Mouse (Mus musculus) ovary, adult 18-20 months (tissue): ENCODE measurements around the gene Tmem54.

Experiments
- DNase-seq: peaks from one replicate; pipeline ENCODE4 v3.0.0; 2022; ENCODE audit warnings: low spot score, mixed read lengths

Gene Tmem54

DNA sequence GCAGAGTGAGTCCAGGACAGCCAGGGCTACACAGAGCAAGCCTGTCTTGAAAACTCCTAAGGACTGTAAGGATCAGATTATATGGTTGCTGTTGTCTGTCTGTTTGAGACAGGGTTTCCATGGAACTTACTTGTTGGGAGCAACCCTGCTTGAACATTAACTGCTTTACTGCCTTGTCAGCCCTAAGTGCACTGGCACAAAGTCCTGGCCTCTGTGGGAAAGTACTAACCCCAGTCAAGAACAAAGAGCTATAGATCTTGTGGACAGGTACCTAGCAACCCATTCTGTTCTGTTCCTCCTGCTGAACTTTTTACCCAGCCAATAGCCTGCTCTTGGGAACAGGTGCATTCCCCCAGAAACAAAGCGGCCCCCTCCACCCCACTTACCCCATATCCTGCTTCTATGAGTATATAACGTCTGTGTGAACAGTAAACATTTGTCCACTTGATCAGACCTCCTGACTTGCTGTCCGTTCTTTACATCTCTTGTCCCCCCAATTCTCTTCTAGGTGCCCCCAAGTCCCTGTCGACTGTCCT is 46.0 kb downstream of the Tmem54 start:
- no peak for DNase-seq

- no peak for DNase-seq
Measured at GRCm38 (mm10) chr4:129157541-129157940, 52.2 kb downstream of the Tmem54 start.

DNA sequence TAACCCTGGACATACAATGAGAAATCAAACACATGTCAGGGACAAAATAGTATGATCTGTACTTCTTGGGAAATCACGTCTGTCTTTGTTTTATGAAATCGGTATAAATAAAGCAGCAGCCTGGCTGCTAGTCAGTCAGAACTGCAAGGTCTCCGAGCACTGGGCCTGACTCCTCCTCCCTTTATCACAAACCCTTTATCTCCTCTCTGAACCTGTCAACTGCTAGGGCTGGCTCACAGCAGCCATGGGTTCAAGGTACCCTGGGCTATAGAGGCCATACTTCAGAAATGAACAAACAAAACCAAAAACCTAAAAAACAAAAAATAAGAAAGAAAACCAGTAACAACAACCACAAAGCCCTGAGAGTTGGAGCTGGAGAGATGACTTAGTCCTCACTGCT is 53.2 kb downstream of the Tmem54 start:
- no peak for DNase-seq

DNA sequence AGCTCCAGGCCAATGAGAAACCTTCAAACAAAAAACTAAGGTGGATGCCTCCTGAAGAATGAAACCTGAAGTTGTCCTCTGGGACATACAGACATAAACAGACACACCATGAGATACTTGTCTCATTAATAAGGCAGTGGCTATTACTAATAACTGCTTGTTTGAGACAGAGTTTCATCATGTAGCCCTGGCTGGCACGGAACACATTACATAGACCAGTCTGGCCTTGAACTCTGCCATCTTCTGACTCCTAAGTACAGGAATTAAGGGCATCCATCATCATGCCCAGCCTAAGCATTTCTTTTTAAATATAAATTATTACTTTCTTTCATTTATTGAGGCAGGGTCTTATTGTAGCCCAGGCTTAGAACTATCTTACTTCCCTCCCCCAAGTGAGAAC is 55.7 kb downstream of the Tmem54 start:
- no peak for DNase-seq
